In the genomic region with DNA sequence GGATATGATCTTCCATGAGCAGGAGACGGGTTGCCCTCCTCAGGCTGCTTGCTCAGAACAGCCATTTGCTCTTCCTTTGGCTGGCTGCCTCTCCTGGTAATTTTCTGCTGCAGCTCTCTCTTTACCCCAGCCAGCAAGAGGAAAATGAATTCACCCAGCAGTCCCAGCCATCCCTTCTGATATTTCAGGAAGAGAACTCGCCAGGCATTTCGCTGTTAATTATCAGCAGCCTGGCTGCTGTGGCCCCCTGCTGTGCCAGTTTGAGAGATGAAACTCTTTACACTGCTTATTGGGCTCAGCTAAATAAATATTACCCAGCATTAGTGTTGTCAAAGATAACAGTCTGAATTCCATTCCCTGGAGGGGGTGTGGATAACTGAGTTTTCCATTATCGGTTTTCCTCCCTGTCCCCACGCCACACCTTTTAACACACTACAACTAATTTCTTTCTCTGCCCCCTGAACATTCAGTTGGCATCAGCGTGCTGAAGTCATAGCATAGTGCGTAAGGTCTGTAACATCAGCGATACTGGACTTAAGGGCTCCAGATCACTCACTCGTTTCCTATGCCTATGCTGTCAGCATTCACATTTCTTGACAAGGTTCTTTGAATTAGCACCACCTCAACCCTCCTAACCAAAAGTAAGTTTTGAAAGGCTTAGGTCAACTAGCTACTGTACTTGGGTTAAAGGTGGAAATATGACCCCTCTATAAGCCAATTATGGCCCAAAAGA, we compare ENCODE assay signal across 8 mouse cellular contexts. TPM values are rescaled to one million over a fixed set of nuclear protein-coding genes. Genes with fewer than 3 reads are reported as not detected.
DNase-seq lines count a peak whose midpoint lies in the region; ATAC-seq and TF ChIP-seq lines count a peak whose summit lies in the region.

No protein-coding gene starts in this region.

- H3K27ac ChIP-seq in forebrain, embryonic 11.5 days (ENCODE audit: low read depth, low read length), result no peak overlapping the region
- H3K27ac ChIP-seq in forebrain, embryonic 10.5 days, result no peak overlapping the region; the same call in 1 of the 2 replicates
- H3K27ac ChIP-seq in cerebellum, adult 2 months (ENCODE audit: insufficient read depth, low read length), result peak overlapping the region; percentile 62
- no peak overlapping the region for H3K27ac ChIP-seq in kidney, embryonic 16.5 days (ENCODE audit: low read length)

- H3K9ac ChIP-seq in forebrain, embryonic 11.5 days (ENCODE audit: low read length), result no peak overlapping the region
- no peak overlapping the region for H3K9ac ChIP-seq in kidney, embryonic 16.5 days (replicated peaks; ENCODE audit: low read length)

- H3K4me1 ChIP-seq in forebrain, embryonic 11.5 days (replicated peaks; ENCODE audit: control insufficient read depth, insufficient read depth, low read length), result no peaks in the 10 kb centered on the region
- H3K4me1 ChIP-seq in forebrain, embryonic 10.5 days, result peaks cover 11% of the 10 kb centered on the region
- H3K4me1 ChIP-seq in cerebellum, adult 2 months (ENCODE audit: control insufficient read depth, insufficient read depth, low read length), result peaks cover 13% of the 10 kb centered on the region; the same call in 1 of the 2 replicates
- peaks cover 3% of the 10 kb centered on the region; the same call in 1 of the 2 replicates for H3K4me1 ChIP-seq in kidney, embryonic 16.5 days (ENCODE audit: insufficient read depth, low read length)

- no peaks in the 10 kb centered on the region for H3K9me3 ChIP-seq in forebrain, embryonic 11.5 days (ENCODE audit: control insufficient read depth, low read length)
- no peaks in the 10 kb centered on the region for H3K9me3 ChIP-seq in forebrain, embryonic 10.5 days
- no peaks in the 10 kb centered on the region for H3K9me3 ChIP-seq in kidney, embryonic 16.5 days (ENCODE audit: low read length)

- peak; percentile 30; the same call in 1 of the 2 replicates for TF ChIP-seq POLR2A in cerebellum, adult 2 months (IDR thresholded peaks at IDR 0.05; ENCODE audit: borderline replicate concordance, insufficient read depth, low read length)

- DNase-seq in forebrain, embryonic 11.5 days (ENCODE audit: low spot score), result no peak
- no peak for DNase-seq in forebrain, embryonic 10.5 days (ENCODE audit: extremely low spot score, low spot score)
- peak; percentile 81 to 90 for DNase-seq in cerebellum, adult 2 months
- DNase-seq in mesoderm, embryonic 11.5 days (ENCODE audit: low read depth, low spot score), result peak; percentile 48

- peak; percentile 30; the same call in 1 of the 2 replicates for ATAC-seq in forebrain, embryonic 11.5 days (replicated peaks; ENCODE audit: low FRiP score)
- ATAC-seq in frontal cortex, adult (ENCODE audit: low TSS enrichment), result peak; percentile 75
- ATAC-seq in kidney, embryonic 16.5 days (ENCODE audit: low FRiP score, low TSS enrichment), result no peak
- ATAC-seq in activated CD4-positive, CD25-positive, alpha-beta regulatory T cell, adult 4 months, result no peak
- no peak for ATAC-seq in megakaryocyte, adult 5-6 weeks (ENCODE audit: poor library complexity, severe bottlenecking)

- H3K27me3 ChIP-seq in forebrain, embryonic 11.5 days (ENCODE audit: control insufficient read depth, insufficient read depth, low read length), result no peaks in the 10 kb centered on the region
- H3K27me3 ChIP-seq in forebrain, embryonic 10.5 days (ENCODE audit: poor library complexity, severe bottlenecking), result no peaks in the 10 kb centered on the region
- H3K27me3 ChIP-seq in cerebellum, adult 2 months (ENCODE audit: control insufficient read depth, insufficient read depth, low read length), result no peaks in the 10 kb centered on the region
- no peaks in the 10 kb centered on the region for H3K27me3 ChIP-seq in kidney, embryonic 16.5 days (ENCODE audit: insufficient read depth, low read length)

- H3K4me3 ChIP-seq in forebrain, embryonic 11.5 days (ENCODE audit: low read depth, low read length), result no peak overlapping the region
- no peak overlapping the region for H3K4me3 ChIP-seq in forebrain, embryonic 10.5 days
- no peak overlapping the region for H3K4me3 ChIP-seq in cerebellum, adult 2 months (replicated peaks; ENCODE audit: insufficient read depth, low read depth, low read length)
- no peak overlapping the region for H3K4me3 ChIP-seq in kidney, embryonic 16.5 days (ENCODE audit: low read length)

- no peak overlapping the region for H3K4me2 ChIP-seq in forebrain, embryonic 11.5 days (ENCODE audit: low read depth, low read length, severe bottlenecking)
- H3K4me2 ChIP-seq in kidney, embryonic 16.5 days (replicated peaks; ENCODE audit: low read depth, low read length), result no peak overlapping the region

- no peaks in the 10 kb centered on the region for H3K36me3 ChIP-seq in forebrain, embryonic 11.5 days (ENCODE audit: control insufficient read depth, insufficient read depth, low read length)
- H3K36me3 ChIP-seq in forebrain, embryonic 10.5 days (replicated peaks), result no peaks in the 10 kb centered on the region
- no peaks in the 10 kb centered on the region for H3K36me3 ChIP-seq in kidney, embryonic 16.5 days (ENCODE audit: insufficient read depth, low read length)

- TF ChIP-seq CTCF in cerebellum, adult 2 months (IDR thresholded peaks at IDR 0.05; ENCODE audit: borderline replicate concordance, insufficient read depth, low read depth, low read length), result no peak

- WGBS in forebrain, embryonic 11.5 days, result 38% methylated on average over 9 of the region's 9 CpGs
- WGBS in forebrain, embryonic 10.5 days, result 45% methylated on average over 9 of the region's 9 CpGs
- WGBS in cerebellum, adult 2 months, result 25% methylated on average over 9 of the region's 9 CpGs
- 50% methylated on average over 9 of the region's 9 CpGs for WGBS in kidney, embryonic 16.5 days

RNA-seq across cellular contexts. Expression of gene Snap25, which starts 42.5 kb away (rescaled TPM):
- polyA plus RNA-seq in forebrain, embryonic 11.5 days (2014; fragmentation: Nextera tagmentation; extraction: Ambion mirVana), result 18.0 and 18.8 TPM in 2 replicates
- polyA plus RNA-seq in forebrain, embryonic 10.5 days (2016; fragmentation: Nextera tagmentation; extraction: Ambion mirVana), result 3.6 and 4.7 TPM in 2 replicates
- polyA plus RNA-seq in cerebellum, adult 2 months (2012; rRNA removed), result 2,833 and 3,013 TPM in 2 replicates
- polyA plus RNA-seq in kidney, embryonic 16.5 days (2015; fragmentation: Nextera tagmentation; extraction: Ambion mirVana), result 1.2 and 2.8 TPM in 2 replicates
- under 1 TPM in 1 of 2 experiments, not detected in 1; 0.26 TPM for polyA plus RNA-seq in activated CD4-positive, CD25-positive, alpha-beta regulatory T cell, adult 4 months (2017; shearing (Covaris generic))
- total RNA-seq in megakaryocyte, adult 5-6 weeks (2015), result not detected in 2 replicates
- total RNA-seq in megakaryocyte, adult 5-6 weeks (2017), result not detected in 2 replicates

Comparison
In these comparisons a context has a peak if more than half of its experiments do, and no peak if none do; other contexts are left out.
1. ATAC-seq: peak in forebrain, embryonic 11.5 days (single experiment) and frontal cortex, adult (single experiment); none in kidney, embryonic 16.5 days (single experiment), activated CD4-positive, CD25-positive, alpha-beta regulatory T cell, adult 4 months (single experiment) and megakaryocyte, adult 5-6 weeks (single experiment).
2. DNase-seq: peak in cerebellum, adult 2 months (2 of 2) and mesoderm, embryonic 11.5 days (single experiment); none in forebrain, embryonic 11.5 days (single experiment) and forebrain, embryonic 10.5 days (single experiment).
3. RNA of gene Snap25, which starts 42.5 kb away (polyA plus RNA-seq): 2,833 to 3,013 TPM in cerebellum, adult 2 months; 18.0 to 18.8 TPM in forebrain, embryonic 11.5 days, 3.6 to 4.7 TPM in forebrain, embryonic 10.5 days, 1.2 to 2.8 TPM in kidney, embryonic 16.5 days and 0.26 TPM in activated CD4-positive, CD25-positive, alpha-beta regulatory T cell, adult 4 months; every median in the first group is over 100 times any median in the second.